Mouse (Mus musculus) midbrain, embryonic 12.5 days (tissue): Measurements from ENCODE around the gene Zscan21. TPM values are rescaled to one million over a fixed set of nuclear protein-coding genes. Genes with fewer than 3 reads are reported as not detected.

Experiments used
- ATAC-seq: fragments of 200-750 bp; cut with Nextera tagmentation; 2 replicates; pipeline ENCODE4 v1.8.0; 2017; ENCODE audit warnings: low read depth, moderate TSS enrichment, moderate library complexity; ENCODE audit not compliant: low FRiP score
- H3K27ac ChIP-seq: fragments of 300-500 bp; sonication (generic); replicated peaks from 2 replicates; pipeline ENCODE4 v1.5.1; 2016; ENCODE audit warnings: mild to moderate bottlenecking
- H3K27me3 ChIP-seq: fragments of 300-500 bp; sonication (generic); 2 replicates; pipeline ENCODE4 v1.6.1; 2016; ENCODE audit warnings: mild to moderate bottlenecking
- H3K36me3 ChIP-seq: fragments of 300-500 bp; sonication (generic); 2 replicates; pipeline ENCODE4 v1.6.1; 2016
- H3K4me1 ChIP-seq: fragments of 300-500 bp; sonication (generic); 2 replicates; pipeline ENCODE4 v1.6.1; 2016
- H3K4me2 ChIP-seq: fragments of 300-500 bp; sonication (generic); replicated peaks from 2 replicates; pipeline ENCODE4 v1.6.1; 2016; ENCODE audit warnings: mild to moderate bottlenecking, moderate library complexity
- H3K4me3 ChIP-seq: fragments of 300-500 bp; sonication (generic); 2 replicates; pipeline ENCODE4 v1.5.1; 2016; ENCODE audit warnings: mild to moderate bottlenecking
- H3K9ac ChIP-seq: fragments of 300-500 bp; sonication (generic); replicated peaks from 2 replicates; pipeline ENCODE4 v1.6.1; 2016; ENCODE audit warnings: mild to moderate bottlenecking, moderate library complexity
- H3K9me3 ChIP-seq: fragments of 300-500 bp; sonication (generic); 2 replicates; pipeline ENCODE4 v1.6.1; 2016; ENCODE audit warnings: mild to moderate bottlenecking
- WGBS: fragments of 180-500 bp; shearing (Covaris S2); methylation state at CpG from one replicate; pipeline ENCODE4 v1.1.7; 2016; 5-methylcytosine and 5-hydroxymethylcytosine counted together
- microRNA counts: library from miRNA; unstranded; fragments of <30 nt; microRNA quantifications from one replicate; lab custom pipeline; 2017
- microRNA-seq: library from miRNA; unstranded; fragments of <30 nt; microRNA quantifications from one replicate; pipeline ENCODE4, GENCODE M21; 2017
- polyA plus RNA-seq: library from polyadenylated mRNA; unstranded; fragments of >200 nt; fragmentation: Nextera tagmentation; extraction: Ambion mirVana; gene quantifications from 2 replicates; pipeline ENCODE4 v1.2.1, GENCODE M21; 2016

Zscan21 gene
- polyA plus RNA-seq, 1 experiment from 2014 or later = 109 TPM

- Histone ChIP-seq H3K4me2 (peak within 1 kb of the TSS; percentile 90), H3K27me3 (no peaks in the 10 kb centered on the region), H3K9me3 (no peaks in the 10 kb centered on the region), H3K9ac (peak within 1 kb of the TSS; percentile 80), H3K27ac (peak within 1 kb of the TSS; percentile 92), H3K36me3 (peaks cover 61% of the 10 kb centered on the region), H3K4me3 (peak within 1 kb of the TSS; percentile 80), H3K4me1 (peaks cover 20% of the 10 kb centered on the region)
- under 1% methylated on average over 54 of the region's 54 CpGs for WGBS
- peak; percentile 89 for ATAC-seq
Measured at GRCm38 (mm10) chr5:138171695-138172491, 55.2 kb downstream of the Zscan21 start, which contains the start of the genes Ap4m1 and Mcm7. TSS of gene Ap4m1 (plus strand) at chr5:138172002. TSS of gene Mcm7 (minus strand) at chr5:138172422.

DNA sequence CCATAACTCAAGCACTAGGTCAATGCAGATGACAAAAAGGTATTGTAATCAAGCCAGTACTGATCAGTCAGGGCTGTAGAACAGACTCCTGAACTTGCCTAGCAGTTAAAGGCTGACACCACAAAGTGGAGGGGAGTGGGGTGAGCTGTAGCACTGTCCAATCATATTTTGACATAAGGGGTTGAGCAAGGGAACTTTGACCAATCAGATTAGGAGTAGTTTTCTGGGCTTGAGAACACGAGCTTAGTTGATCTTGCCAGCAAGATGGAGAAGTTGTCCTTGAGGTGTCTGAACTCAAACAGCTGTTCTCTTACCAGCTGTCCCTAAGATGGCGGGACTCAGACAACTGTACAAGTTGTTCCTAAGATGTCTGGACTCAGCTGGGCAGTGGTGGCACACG lies 56.5 kb downstream of the Zscan21 start:
- 90% methylated on average over 3 of the region's 3 CpGs for WGBS
- no peaks in the 10 kb centered on the region for H3K9me3 ChIP-seq
- no peak for ATAC-seq
- no peak overlapping the region for H3K27ac ChIP-seq
- H3K27me3 ChIP-seq = no peaks in the 10 kb centered on the region
- no peak overlapping the region for H3K9ac ChIP-seq
- H3K4me1 ChIP-seq = peaks cover 20% of the 10 kb centered on the region
- peaks cover 61% of the 10 kb centered on the region for H3K36me3 ChIP-seq
- H3K4me3 ChIP-seq = peak overlapping the region; percentile 80
- H3K4me2 ChIP-seq = peak overlapping the region; percentile 90

MicroRNAs encoded within 50 kb of the gene (microRNA counts, 519-probe panel; counts per million panel counts)
- microRNA mmu-miR-106b (lab: Ali Mortazavi, UCI) (6,911 counts per million, percentile 74 among the panel's probes with 10 or more counts), microRNA mmu-miR-25 (lab: Ali Mortazavi, UCI) (9,557 counts per million, percentile 96 among the panel's probes with 10 or more counts), microRNA mmu-miR-93 (lab: Ali Mortazavi, UCI) (7,350 counts per million, percentile 83 among the panel's probes with 10 or more counts)

Small RNA genes lying within 50 kb of the gene (microRNA-seq; reads per million reads assigned to microRNA genes)
- gene Mir106b = 16,052 reads per million, percentile 97 among the genes with 10 or more reads in this experiment
- gene Mir25 = 1,054 reads per million, percentile 79 among the genes with 10 or more reads in this experiment
- gene Mir93 = 24,382 reads per million, percentile 98 among the genes with 10 or more reads in this experiment

Other genes starting within 250 kb of the Zscan21 start
- gene Pilrb2, start 245.1 kb upstream of the Zscan21 start, polyA plus RNA-seq = not detected in 2 replicates
- not detected in 2 replicates for gene Cyp3a13, start 195.3 kb upstream of the Zscan21 start, polyA plus RNA-seq
- gene Gjc3, start 153.8 kb upstream of the Zscan21 start, polyA plus RNA-seq = 0.15 TPM in 1 of 2 replicates, not detected in the other
- not detected in 2 replicates for gene Azgp1, start 135.4 kb upstream of the Zscan21 start, polyA plus RNA-seq
- gene Smok3a, start 95.6 kb upstream of the Zscan21 start, polyA plus RNA-seq = not detected in 2 replicates
- not detected in 2 replicates for gene Smok3b, start 95.5 kb upstream of the Zscan21 start, polyA plus RNA-seq
- not detected in 2 replicates for gene Smok3c, start 63.7 kb upstream of the Zscan21 start, polyA plus RNA-seq
- gene Zkscan1, start 31.8 kb upstream of the Zscan21 start, polyA plus RNA-seq = 39.6 and 43.0 TPM in 2 replicates
- gene Zfp113, start 38.8 kb downstream of the Zscan21 start, polyA plus RNA-seq = 46.3 and 47.0 TPM in 2 replicates
- gene Cops6, start 44.2 kb downstream of the Zscan21 start, polyA plus RNA-seq = 280 and 295 TPM in 2 replicates
- 27.9 and 28.2 TPM in 2 replicates for gene Ap4m1, start 55.1 kb downstream of the Zscan21 start, polyA plus RNA-seq
- 250 and 269 TPM in 2 replicates for gene Mcm7, start 55.5 kb downstream of the Zscan21 start, polyA plus RNA-seq
- gene Taf6, start 70.5 kb downstream of the Zscan21 start, polyA plus RNA-seq = 121 and 129 TPM in 2 replicates
- gene Cnpy4, start 70.6 kb downstream of the Zscan21 start, polyA plus RNA-seq = 43.9 and 47.7 TPM in 2 replicates
- gene Mblac1, start 77.4 kb downstream of the Zscan21 start, polyA plus RNA-seq = 11.6 and 12.2 TPM in 2 replicates
- gene Nxpe5, start 109.0 kb downstream of the Zscan21 start, polyA plus RNA-seq = not detected in 2 replicates
- gene Lamtor4, start 138.6 kb downstream of the Zscan21 start, polyA plus RNA-seq = 51.2 and 57.8 TPM in 2 replicates
- gene BC037034, start 147.1 kb downstream of the Zscan21 start, polyA plus RNA-seq = 18.8 and 20.3 TPM in 2 replicates
- gene Gal3st4, start 155.9 kb downstream of the Zscan21 start, polyA plus RNA-seq = 4.6 and 5.2 TPM in 2 replicates
- 0.13 TPM in 1 of 2 replicates, not detected in the other for gene Gm43720, start 163.1 kb downstream of the Zscan21 start, polyA plus RNA-seq
- 152 and 160 TPM in 2 replicates for gene Gpc2, start 163.1 kb downstream of the Zscan21 start, polyA plus RNA-seq
- 4.0 and 5.5 TPM in 2 replicates for gene Stag3, start 163.3 kb downstream of the Zscan21 start, polyA plus RNA-seq
- not detected in 2 replicates for gene Pvrig, start 225.1 kb downstream of the Zscan21 start, polyA plus RNA-seq